Mouse (Mus musculus): ENCODE data around the gene Gsg1. TPM values are rescaled to one million over a fixed set of nuclear protein-coding genes. Genes with fewer than 3 reads are reported as not detected.

The Gsg1 gene
- under 1 TPM; 0.32 to 0.89 TPM for total RNA-seq (2021)

- intact Hi-C loops (cut with DNase I) = no loop called here
- no peak for DNase-seq
Measured at GRCm38 (mm10) chr6:135254153-135254552, at the start of gene Gsg1. Gene Gsg1 (minus strand): TSS chr6:135254351.

- intact Hi-C loops (cut with DNase I) = no loop called here
- DNase-seq = no peak
Measured at GRCm38 (mm10) chr6:135302421-135303125, 48.4 kb upstream of the Gsg1 start.

- DNase-seq = no peak
- intact Hi-C loops (cut with DNase I) = no loop called here
Measured at GRCm38 (mm10) chr6:135300469-135300868, 46.3 kb upstream of the Gsg1 start.

GRCm38 (mm10) chr6:135299024-135299550, 44.9 kb upstream of the Gsg1 start:
- DNase-seq = no peak
- intact Hi-C loops (cut with DNase I) = loop anchor here (5.0 kb wide), 2 partner anchors 42 to 78 kb away; no protein-coding TSS in a partner anchor

GRCm38 (mm10) chr6:135297570-135297969, 43.4 kb upstream of the Gsg1 start:
- intact Hi-C loops (cut with DNase I) = loop anchor here (5.0 kb wide), 2 partner anchors 40 to 80 kb away; no protein-coding TSS in a partner anchor
- DNase-seq = no peak

GRCm38 (mm10) chr6:135296267-135296666, 42.1 kb upstream of the Gsg1 start:
- peak; percentile 36 to 38 for DNase-seq
- intact Hi-C loops (cut with DNase I) = loop anchor here (5.0 kb wide), 2 partner anchors 39 to 81 kb away; no protein-coding TSS in a partner anchor

GRCm38 (mm10) chr6:135295082-135295861, 41.1 kb upstream of the Gsg1 start:
- intact Hi-C loops (cut with DNase I) = loop anchor here (5.0 kb wide), 2 partner anchors 38 to 82 kb away; no protein-coding TSS in a partner anchor
- DNase-seq = no peak

GRCm38 (mm10) chr6:135294150-135294549, 40.0 kb upstream of the Gsg1 start:
- DNase-seq = no peak
- intact Hi-C loops (cut with DNase I) = no loop called here

GRCm38 (mm10) chr6:135292391-135292790, 38.2 kb upstream of the Gsg1 start:
- intact Hi-C loops (cut with DNase I) = no loop called here
- DNase-seq = no peak

- DNase-seq = no peak
- intact Hi-C loops (cut with DNase I) = no loop called here
Measured at GRCm38 (mm10) chr6:135279856-135280255, 25.7 kb upstream of the Gsg1 start.

GRCm38 (mm10) chr6:135279286-135279685, 25.1 kb upstream of the Gsg1 start:
- intact Hi-C loops (cut with DNase I) = no loop called here
- DNase-seq = no peak

GRCm38 (mm10) chr6:135278302-135278701, 24.2 kb upstream of the Gsg1 start:
- DNase-seq = no peak
- intact Hi-C loops (cut with DNase I) = no loop called here

GRCm38 (mm10) chr6:135276474-135277295, 22.5 kb upstream of the Gsg1 start:
- no peak for DNase-seq
- intact Hi-C loops (cut with DNase I) = no loop called here

GRCm38 (mm10) chr6:135275231-135275630, 21.1 kb upstream of the Gsg1 start:
- DNase-seq = no peak
- intact Hi-C loops (cut with DNase I) = no loop called here

GRCm38 (mm10) chr6:135273066-135273465, 18.9 kb upstream of the Gsg1 start:
- intact Hi-C loops (cut with DNase I) = no loop called here
- DNase-seq = no peak

GRCm38 (mm10) chr6:135271761-135272160, 17.6 kb upstream of the Gsg1 start:
- intact Hi-C loops (cut with DNase I) = no loop called here
- no peak for DNase-seq

GRCm38 (mm10) chr6:135269626-135270025, 15.5 kb upstream of the Gsg1 start:
- intact Hi-C loops (cut with DNase I) = no loop called here
- DNase-seq = no peak

GRCm38 (mm10) chr6:135268392-135268791, 14.2 kb upstream of the Gsg1 start:
- DNase-seq = no peak
- intact Hi-C loops (cut with DNase I) = no loop called here

GRCm38 (mm10) chr6:135267221-135267620, 13.1 kb upstream of the Gsg1 start:
- DNase-seq = no peak
- intact Hi-C loops (cut with DNase I) = no loop called here

GRCm38 (mm10) chr6:135266056-135266455, 11.9 kb upstream of the Gsg1 start:
- DNase-seq = no peak
- intact Hi-C loops (cut with DNase I) = no loop called here

GRCm38 (mm10) chr6:135264136-135264535, 10.0 kb upstream of the Gsg1 start:
- DNase-seq = no peak
- intact Hi-C loops (cut with DNase I) = no loop called here

All from heart, postnatal 10 days (tissue).